Mouse (Mus musculus): ENCODE measurements around the gene Tpst1.
A peak's percentile ranks its signal among the peaks of the same experiment; 100 is the strongest.

Tpst1 gene

GRCm38 (mm10) chr5:130144334-130145312 is 71.5 kb downstream of the Tpst1 start, which contains the start of gene Kctd7:
Gene Kctd7 (plus strand): TSS chr5:130144861.
- DNase-seq: peak; percentile 98

DNA sequence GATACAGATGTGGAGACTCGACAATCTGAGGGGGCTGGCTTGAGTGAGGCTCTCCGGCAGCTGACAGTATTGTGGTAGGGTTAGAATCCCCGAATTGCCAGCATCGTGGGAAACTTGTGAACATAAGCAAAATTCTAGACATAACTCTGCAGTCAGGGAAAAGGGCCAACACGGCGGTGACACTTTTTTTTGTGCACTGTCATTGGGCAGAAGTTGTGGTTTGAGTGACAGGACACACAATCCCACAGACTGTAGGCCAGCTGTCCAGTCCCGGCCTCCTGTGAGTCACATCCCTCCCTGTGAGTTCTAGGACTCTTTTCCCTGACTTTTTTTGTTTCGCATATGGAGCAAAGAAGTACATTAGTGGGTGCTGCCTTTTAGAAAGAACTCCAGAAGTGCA is 72.8 kb downstream of the Tpst1 start:
- DNase-seq: no peak

- DNase-seq: no peak
Observed at GRCm38 (mm10) chr5:130149726-130150310, 76.7 kb downstream of the Tpst1 start.

GRCm38 (mm10) chr5:130154286-130154685 is 81.2 kb downstream of the Tpst1 start:
- DNase-seq: no peak

- DNase-seq: no peak
Observed at GRCm38 (mm10) chr5:130158545-130158944, 85.4 kb downstream of the Tpst1 start.

GRCm38 (mm10) chr5:130159761-130160201 is 86.7 kb downstream of the Tpst1 start:
- DNase-seq: no peak

DNA sequence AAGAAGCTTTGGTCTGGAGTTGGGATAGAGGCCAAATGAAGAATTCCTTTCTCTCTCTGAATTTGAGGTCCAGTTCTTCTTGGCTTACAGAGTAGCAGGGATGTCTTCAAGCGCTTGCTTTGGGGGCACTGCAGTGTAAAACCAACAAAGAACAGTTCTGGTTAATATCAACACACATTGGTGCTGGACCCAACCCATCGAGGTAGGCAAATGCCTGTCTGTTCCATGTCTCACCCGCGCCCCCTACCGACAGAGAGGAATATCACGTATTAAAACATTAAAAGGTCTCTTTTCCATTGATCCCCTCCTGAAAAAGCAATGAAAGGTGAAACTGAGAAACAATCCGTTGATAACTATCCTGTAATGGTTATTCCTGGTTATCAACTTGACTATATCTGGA is 90.5 kb downstream of the Tpst1 start:
- DNase-seq: peak; percentile 84

DNA sequence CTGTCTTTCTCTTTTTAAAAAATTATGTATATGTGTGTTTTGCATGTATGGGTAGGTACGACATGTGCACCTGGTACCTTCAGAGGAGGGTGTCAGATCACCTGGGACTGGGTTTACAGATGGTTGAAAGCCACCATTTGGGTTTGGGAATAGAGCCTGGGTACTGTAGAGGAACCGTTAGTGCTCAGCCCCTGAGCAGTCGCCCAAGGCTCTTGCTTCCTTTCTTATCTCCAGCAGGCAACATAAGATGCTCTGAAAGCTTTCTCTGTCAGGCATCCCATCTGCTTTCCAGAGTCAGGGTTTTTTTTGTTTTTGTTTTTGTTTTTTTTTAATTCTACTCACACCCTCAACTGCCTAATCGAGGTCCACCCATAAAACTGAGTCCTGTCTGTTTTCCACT is 92.1 kb downstream of the Tpst1 start:
- DNase-seq: no peak

GRCm38 (mm10) chr5:130169109-130169508 is 96.0 kb downstream of the Tpst1 start:
- no peak for DNase-seq

DNA sequence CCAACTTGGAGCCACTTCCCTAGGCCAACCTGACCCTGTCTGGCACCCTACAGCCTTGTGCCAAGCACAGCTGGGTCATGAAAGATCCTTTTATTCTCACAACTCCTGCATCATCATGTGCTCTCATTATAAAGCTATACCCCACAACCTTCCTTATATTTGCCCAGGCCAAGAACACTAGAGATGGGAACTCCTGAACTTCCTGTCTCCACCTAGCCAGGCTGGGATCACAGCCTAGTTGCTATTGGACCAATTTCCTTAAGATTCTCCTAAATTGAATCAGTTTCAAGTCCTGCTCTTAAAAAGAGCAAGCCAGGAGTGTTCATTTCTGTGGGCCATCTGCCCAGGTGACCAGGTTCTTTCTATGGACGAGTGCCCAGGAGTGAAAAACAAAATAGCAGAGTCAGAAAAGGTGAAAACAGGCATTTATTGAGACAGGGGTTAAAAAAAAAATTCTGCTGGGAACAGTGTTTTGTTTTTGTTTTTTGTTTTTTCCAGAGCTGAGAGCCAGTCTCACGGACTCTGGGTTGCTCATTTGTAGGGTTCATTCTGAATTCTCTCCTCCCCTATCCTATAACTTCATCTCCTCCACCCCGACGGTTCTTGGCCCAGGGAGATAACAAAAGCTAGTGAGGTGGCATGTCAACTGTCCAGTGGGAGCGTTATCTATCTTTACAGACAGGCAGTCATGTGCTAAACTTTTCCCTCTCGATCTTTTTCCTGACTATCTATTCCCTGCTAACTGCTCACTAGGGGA is 97.7 kb downstream of the Tpst1 start:
- DNase-seq: no peak

- peak; percentile 95 for DNase-seq
Observed at GRCm38 (mm10) chr5:130171423-130171954, 98.4 kb downstream of the Tpst1 start, which contains the start of gene Rabgef1. Gene Rabgef1 (plus strand): TSS chr5:130171798.

- DNase-seq: peak; percentile 59
Observed at GRCm38 (mm10) chr5:130171956-130172601, 99.0 kb downstream of the Tpst1 start.

DNA sequence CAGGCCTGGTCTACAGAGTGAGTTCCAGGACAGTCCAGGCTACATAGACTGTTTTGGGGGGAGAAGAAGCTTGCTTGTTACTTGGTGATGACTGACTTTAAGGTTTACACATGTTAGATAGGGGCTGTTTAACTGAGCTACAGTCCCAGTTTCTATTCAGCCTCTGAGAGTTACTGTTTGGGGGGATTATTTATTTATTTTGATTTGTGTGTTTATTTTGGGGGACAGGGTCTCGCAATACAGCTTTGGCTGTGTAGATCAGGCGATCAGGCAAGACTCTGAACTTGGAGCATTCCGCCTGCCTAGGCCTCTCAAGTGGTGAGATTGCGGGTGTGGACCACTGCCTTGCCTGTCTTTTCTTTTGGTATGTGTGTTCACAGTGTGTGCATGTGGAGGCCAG is 99.9 kb downstream of the Tpst1 start:
- no peak for DNase-seq

- DNase-seq: no peak
Observed at GRCm38 (mm10) chr5:130177871-130178270, 104.7 kb downstream of the Tpst1 start.

DNA sequence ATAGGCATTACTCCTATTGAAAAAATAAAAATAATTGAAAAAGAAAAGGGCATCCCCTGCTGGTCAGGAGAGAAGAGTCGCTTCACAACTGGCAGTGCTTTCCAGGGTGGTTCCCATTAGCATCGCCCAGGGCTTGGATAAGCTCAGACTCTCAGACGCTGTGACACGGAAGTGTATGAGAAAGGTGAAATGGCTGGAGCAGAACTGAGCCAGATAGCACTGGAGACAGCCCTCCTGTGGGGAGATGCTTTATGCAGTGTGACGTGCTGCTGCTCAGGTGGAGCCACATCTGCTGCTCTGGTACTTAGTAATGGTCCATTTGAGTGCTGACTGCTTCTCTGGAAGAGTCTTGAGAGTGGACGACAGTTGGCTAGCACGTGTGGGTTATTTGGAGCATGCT is 107.2 kb downstream of the Tpst1 start:
- DNase-seq: no peak

DNA sequence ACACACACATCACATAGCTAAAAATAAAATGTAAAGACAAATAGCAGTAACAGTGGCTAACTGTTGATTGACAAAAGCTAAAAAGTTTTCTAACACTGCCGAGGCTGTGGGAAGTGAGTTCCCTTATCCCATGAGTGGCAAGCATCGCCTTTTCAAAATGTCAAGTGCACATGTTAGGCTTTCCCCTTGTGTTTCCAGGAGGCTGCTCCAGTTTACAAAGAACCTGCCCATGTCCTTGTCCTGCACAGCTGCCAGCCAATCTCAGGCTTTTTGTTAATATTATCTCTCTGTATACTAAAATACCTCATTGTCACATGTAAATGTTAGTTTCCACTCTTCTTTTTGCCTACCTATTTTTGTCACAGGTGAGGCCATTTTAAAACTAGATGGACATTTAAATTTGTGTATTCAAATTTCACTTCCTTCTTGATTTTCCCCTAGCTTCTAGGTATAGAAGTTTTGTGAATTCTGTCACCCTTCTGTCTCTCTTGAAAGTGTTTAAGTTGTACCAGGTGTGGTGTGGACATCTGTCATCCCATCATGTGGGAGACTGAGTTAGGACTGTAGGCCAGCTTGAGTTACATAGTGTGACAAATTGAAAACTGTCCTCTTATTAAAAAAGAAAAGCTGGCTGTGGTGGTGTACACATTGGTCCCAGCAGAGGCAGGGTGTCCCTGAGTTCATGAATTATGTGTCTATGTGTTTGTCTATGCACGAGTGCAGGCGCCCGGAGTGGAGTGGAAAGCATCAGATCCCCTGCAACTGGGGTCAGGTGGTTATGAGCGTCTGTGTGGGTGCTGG is 108.8 kb downstream of the Tpst1 start:
- no peak for DNase-seq

DNA sequence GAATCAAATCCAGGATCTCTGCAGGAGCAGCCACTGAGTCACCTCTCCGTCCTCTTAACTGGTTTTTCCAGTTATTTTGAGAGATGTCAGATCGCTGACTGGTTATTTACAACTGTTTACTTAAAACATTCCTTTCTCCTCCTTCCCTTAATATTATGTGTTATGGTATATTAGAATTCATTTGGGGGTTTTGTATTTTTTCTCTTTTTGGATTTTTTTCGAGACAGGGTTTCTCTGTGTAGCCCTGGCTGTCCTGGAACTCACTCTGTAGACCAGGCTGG is 109.4 kb downstream of the Tpst1 start:
- DNase-seq: no peak

DNA sequence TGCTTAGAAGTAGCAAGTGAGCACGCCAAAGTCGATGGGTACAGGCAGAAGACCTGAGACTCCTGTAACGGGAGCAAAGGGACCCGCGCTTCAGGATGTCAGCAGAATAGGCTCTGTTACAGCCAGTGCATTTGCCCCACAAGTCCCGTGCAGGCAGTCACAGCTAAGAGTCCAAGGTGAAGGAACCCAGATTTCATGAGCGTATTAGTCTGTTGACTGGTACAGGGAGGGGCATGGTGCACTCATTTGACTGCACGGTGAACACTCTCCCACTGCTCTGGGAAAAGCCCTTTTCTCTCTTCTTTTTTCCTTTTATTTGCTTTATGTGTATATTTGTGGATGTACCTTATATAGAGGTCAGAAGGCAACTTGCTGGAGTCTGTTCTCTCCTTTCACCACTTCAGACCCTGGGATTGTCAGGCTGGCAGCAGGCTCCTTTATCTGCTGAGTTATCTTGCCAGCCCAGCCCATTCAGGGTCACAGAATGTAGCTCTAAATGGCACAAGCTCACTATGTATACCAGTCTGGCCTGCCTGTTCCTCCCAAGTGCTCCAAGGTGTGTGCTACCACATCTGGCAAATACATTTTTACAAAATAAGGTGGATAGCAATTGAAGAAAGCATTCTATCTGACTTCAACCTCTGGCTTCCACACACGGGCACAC is 111.2 kb downstream of the Tpst1 start:
- DNase-seq: no peak

DNA sequence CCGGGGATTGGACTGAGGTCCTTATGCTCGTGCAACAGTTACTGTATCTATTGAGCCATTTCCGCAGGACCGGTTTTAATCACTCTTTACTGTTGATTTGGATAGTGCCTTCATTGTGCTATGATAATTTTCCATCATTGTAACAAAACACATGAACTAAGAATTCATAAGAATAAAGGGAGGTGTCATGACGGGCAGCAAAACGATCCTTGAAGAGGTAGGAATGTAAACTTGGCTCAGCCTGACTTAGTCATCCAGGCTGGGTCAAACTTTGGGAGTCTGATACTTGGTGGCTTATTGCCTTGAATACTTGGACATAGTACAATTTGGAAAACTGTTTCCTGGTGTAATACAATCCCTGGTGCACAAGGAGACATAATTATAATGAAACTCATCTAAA is 112.2 kb downstream of the Tpst1 start:
- no peak for DNase-seq
